Mouse (Mus musculus): Measurements from ENCODE around the gene Klf12. TPM values are rescaled to one million over a fixed set of nuclear protein-coding genes. Genes with fewer than 3 reads are reported as not detected.

The Klf12 gene
- polyA plus RNA-seq, 1 experiment from 2014 or later, result 7.0 TPM

DNA sequence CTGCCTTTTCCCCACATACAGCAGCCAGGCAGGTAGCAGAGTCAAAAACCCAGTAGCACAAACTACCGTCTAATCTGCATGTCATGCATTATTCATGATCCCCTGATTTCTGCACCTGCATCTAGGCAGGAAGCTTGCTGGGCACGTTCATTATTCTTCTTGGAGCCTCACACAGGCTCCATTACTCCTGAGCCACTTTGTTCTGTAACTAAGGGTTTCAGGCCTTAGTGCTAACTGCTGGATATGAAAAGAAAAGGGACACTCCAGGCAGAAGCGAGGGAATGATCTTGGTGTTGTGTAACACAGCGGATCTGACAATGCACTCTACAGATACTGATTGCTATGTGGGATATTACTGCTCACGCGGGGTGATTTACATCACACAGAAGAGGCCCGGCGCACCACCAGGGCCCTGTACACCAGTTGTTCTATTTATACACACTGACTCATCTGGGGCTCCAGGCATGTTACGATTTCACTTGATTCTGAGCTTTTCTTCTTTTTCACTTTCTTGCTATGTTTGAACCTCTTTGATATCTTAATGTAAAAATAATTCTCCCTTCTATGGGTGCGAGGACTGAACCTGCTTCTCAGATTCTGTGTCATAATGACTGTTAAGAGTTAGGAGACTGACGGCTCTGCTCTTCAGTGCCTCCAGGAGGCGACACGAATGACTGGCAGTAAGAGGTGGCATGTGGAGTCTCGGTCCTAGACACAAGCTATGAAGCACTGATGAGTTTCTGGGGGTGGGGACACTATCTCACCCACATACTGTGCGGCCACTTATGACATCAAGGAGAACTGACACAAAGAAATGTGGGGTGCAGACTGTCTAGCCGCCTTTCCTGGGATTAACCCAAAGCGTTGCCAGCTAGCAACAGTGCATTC lies 340.0 kb downstream of the Klf12 start:
- no peak overlapping the region; the same call in 1 of the 2 replicates for H3K27ac ChIP-seq
- peaks cover 18% of the 10 kb centered on the region for H3K4me1 ChIP-seq (replicated peaks; ENCODE audit: insufficient read depth, low read length)
- 74% methylated on average over 17 of the region's 17 CpGs for WGBS
- H3K9me3 ChIP-seq (replicated peaks; ENCODE audit: low read length), result no peaks in the 10 kb centered on the region
- no peak overlapping the region for H3K9ac ChIP-seq (ENCODE audit: low read depth, low read length)
- H3K36me3 ChIP-seq (ENCODE audit: insufficient read depth, low read length), result no peaks in the 10 kb centered on the region
- ATAC-seq (replicated peaks; ENCODE audit: low FRiP score, low read depth), result no peak; the same call in 1 of the 2 replicates
- DNase-seq (ENCODE audit: low spot score), result no peak
- no peaks in the 10 kb centered on the region for H3K27me3 ChIP-seq (ENCODE audit: insufficient read depth, low read length)
- 0 out of 2 replicates have a peak, but pooled peaks have one; percentile 3 for TF ChIP-seq CTCF (IDR thresholded peaks at IDR 0.05; ENCODE audit: low read depth)
- no peak overlapping the region for H3K4me3 ChIP-seq (replicated peaks; ENCODE audit: low read depth, low read length)
- H3K4me2 ChIP-seq (ENCODE audit: low read length), result no peak overlapping the region

DNA sequence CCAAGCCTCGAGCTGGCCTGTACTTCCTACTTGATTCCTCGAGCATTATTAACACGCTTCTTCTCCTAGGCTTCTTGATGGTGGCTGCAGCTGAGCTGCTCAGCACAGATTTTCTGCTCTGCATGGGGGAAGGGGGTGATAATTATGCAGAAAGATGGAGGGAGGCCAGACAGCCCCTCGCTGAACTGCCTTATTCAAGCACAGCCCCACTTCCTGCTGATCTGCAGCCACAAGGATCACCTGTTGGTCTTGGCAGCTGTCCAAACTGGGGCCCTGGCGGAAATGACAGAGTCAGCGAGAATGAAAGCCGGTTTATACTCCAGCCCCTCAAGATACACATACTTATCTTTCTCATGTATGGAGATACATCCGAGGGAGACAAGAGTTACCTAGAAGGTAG lies 341.3 kb downstream of the Klf12 start:
- H3K9me3 ChIP-seq (replicated peaks; ENCODE audit: low read length), result no peaks in the 10 kb centered on the region
- TF ChIP-seq CTCF (IDR thresholded peaks at IDR 0.05; ENCODE audit: low read depth), result no peak
- ATAC-seq (replicated peaks; ENCODE audit: low FRiP score, low read depth) (peak; percentile 88), DNase-seq (ENCODE audit: low spot score) (peak; percentile 74)
- no peak overlapping the region for H3K4me3 ChIP-seq (replicated peaks; ENCODE audit: low read depth, low read length)
- WGBS, result 9% methylated on average over 8 of the region's 8 CpGs
- peak overlapping the region; percentile 15; the same call in 1 of the 2 replicates for H3K4me2 ChIP-seq (ENCODE audit: low read length)
- H3K9ac ChIP-seq (ENCODE audit: low read depth, low read length), result no peak overlapping the region
- peak overlapping the region; percentile 47; the same call in 1 of the 2 replicates for H3K27ac ChIP-seq
- no peaks in the 10 kb centered on the region for H3K36me3 ChIP-seq (ENCODE audit: insufficient read depth, low read length)
- H3K4me1 ChIP-seq (replicated peaks; ENCODE audit: insufficient read depth, low read length), result peaks cover 18% of the 10 kb centered on the region
- H3K27me3 ChIP-seq (ENCODE audit: insufficient read depth, low read length), result no peaks in the 10 kb centered on the region

DNA sequence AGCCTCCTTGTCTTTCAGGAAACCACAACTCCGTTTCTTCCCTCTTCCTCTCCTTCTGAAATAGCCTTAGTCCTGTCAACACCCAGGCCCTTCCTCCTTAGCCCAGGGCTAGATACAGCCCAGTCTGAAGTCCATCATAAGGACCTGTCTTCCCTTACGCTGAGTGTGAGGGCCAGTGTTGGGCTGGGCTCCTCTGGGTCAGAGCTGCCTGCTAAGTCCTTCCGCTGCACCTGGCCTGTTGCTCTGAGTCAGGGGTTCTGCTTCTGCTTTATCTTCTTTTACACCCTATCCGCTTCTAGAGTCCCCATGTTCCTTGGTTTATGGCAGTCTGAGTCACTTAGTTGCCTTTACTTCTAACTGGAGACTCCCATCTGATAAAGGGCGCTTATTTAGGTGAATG lies 351.0 kb downstream of the Klf12 start:
- no peak overlapping the region for H3K9ac ChIP-seq (ENCODE audit: low read depth, low read length)
- H3K4me3 ChIP-seq (replicated peaks; ENCODE audit: low read depth, low read length), result no peak overlapping the region
- H3K9me3 ChIP-seq (replicated peaks; ENCODE audit: low read length), result no peaks in the 10 kb centered on the region
- H3K4me2 ChIP-seq (ENCODE audit: low read length), result no peak overlapping the region
- DNase-seq (ENCODE audit: low spot score), result no peak
- H3K4me1 ChIP-seq (replicated peaks; ENCODE audit: insufficient read depth, low read length), result no peaks in the 10 kb centered on the region
- no peak for TF ChIP-seq CTCF (IDR thresholded peaks at IDR 0.05; ENCODE audit: low read depth)
- no peaks in the 10 kb centered on the region for H3K27me3 ChIP-seq (ENCODE audit: insufficient read depth, low read length)
- no peaks in the 10 kb centered on the region for H3K36me3 ChIP-seq (ENCODE audit: insufficient read depth, low read length)
- no peak for ATAC-seq (replicated peaks; ENCODE audit: low FRiP score, low read depth)
- no peak overlapping the region for H3K27ac ChIP-seq
- 86% methylated on average over 5 of the region's 5 CpGs for WGBS

- H3K9ac ChIP-seq (ENCODE audit: low read depth, low read length), result no peak overlapping the region
- no peak overlapping the region for H3K27ac ChIP-seq
- H3K4me3 ChIP-seq (replicated peaks; ENCODE audit: low read depth, low read length), result no peak overlapping the region
- DNase-seq (ENCODE audit: low spot score) (peak; percentile 89), ATAC-seq (replicated peaks; ENCODE audit: low FRiP score, low read depth) (no peak)
- no peak overlapping the region for H3K4me2 ChIP-seq (ENCODE audit: low read length)
- WGBS, result 10% methylated on average over 4 of the region's 4 CpGs
- no peaks in the 10 kb centered on the region for H3K9me3 ChIP-seq (replicated peaks; ENCODE audit: low read length)
- peak; percentile 98 for TF ChIP-seq CTCF (IDR thresholded peaks at IDR 0.05; ENCODE audit: low read depth)
- H3K27me3 ChIP-seq (ENCODE audit: insufficient read depth, low read length), result no peaks in the 10 kb centered on the region
- no peaks in the 10 kb centered on the region for H3K4me1 ChIP-seq (replicated peaks; ENCODE audit: insufficient read depth, low read length)
- no peaks in the 10 kb centered on the region for H3K36me3 ChIP-seq (ENCODE audit: insufficient read depth, low read length)
These were observed 352.6 kb downstream of the Klf12 start for GRCm38 (mm10) chr14:99931879-99932278.

DNA sequence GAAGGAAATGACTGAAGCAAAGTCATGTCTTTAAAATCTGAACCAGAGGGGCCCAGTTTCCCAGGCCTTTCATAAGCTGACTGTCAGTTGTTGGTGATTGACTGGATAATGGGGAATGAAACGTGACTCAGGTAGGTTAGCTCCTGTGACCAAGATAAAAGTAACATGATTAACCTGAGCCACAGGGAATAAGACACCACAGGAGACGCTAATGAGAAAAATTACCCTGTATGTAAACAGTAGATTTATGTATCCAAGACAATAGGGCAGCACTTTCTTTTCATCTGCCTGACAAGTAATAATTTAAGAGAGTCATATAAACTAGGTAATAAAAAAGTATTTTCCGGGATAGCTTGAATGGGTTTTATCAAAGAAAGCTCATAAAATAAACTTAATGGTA lies 372.6 kb downstream of the Klf12 start:
- ATAC-seq (replicated peaks; ENCODE audit: low FRiP score, low read depth), result no peak
- no peak overlapping the region for H3K4me3 ChIP-seq (replicated peaks; ENCODE audit: low read depth, low read length)
- no peaks in the 10 kb centered on the region for H3K9me3 ChIP-seq (replicated peaks; ENCODE audit: low read length)
- WGBS, result 37% methylated on average over 3 of the region's 3 CpGs
- no peak overlapping the region for H3K4me2 ChIP-seq (ENCODE audit: low read length)
- no peak for TF ChIP-seq CTCF (IDR thresholded peaks at IDR 0.05; ENCODE audit: low read depth)
- no peaks in the 10 kb centered on the region for H3K4me1 ChIP-seq (replicated peaks; ENCODE audit: insufficient read depth, low read length)
- H3K9ac ChIP-seq (ENCODE audit: low read depth, low read length), result no peak overlapping the region
- no peak overlapping the region for H3K27ac ChIP-seq
- no peaks in the 10 kb centered on the region for H3K36me3 ChIP-seq (ENCODE audit: insufficient read depth, low read length)
- H3K27me3 ChIP-seq (ENCODE audit: insufficient read depth, low read length), result no peaks in the 10 kb centered on the region
- no peak for DNase-seq (ENCODE audit: low spot score)

DNA sequence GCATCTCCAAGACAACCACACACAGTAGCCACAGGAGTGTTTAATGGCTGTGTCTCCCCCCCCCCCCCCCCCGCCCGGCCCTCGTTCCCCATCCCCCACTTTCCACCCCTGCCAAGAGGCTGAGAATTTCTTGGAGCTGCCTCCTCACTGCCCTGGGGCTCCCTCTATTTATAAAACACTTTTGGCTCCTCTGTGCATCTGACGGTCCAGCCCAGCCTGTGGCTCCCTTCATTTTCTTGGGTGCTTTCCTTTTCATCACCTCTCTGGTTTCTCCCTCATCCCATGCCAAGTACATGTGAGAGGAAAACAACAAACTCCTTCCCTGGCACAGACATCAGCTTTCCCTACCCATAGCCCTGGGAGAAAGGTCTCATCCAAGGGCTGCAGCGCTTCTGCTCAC lies 373.6 kb downstream of the Klf12 start:
- H3K9me3 ChIP-seq (replicated peaks; ENCODE audit: low read length), result no peaks in the 10 kb centered on the region
- DNase-seq (ENCODE audit: low spot score), result no peak
- H3K4me1 ChIP-seq (replicated peaks; ENCODE audit: insufficient read depth, low read length), result no peaks in the 10 kb centered on the region
- WGBS, result 85% methylated on average over 2 of the region's 5 CpGs
- H3K4me2 ChIP-seq (ENCODE audit: low read length), result no peak overlapping the region
- no peak for TF ChIP-seq CTCF (IDR thresholded peaks at IDR 0.05; ENCODE audit: low read depth)
- no peak overlapping the region for H3K4me3 ChIP-seq (replicated peaks; ENCODE audit: low read depth, low read length)
- no peak overlapping the region for H3K27ac ChIP-seq
- no peaks in the 10 kb centered on the region for H3K27me3 ChIP-seq (ENCODE audit: insufficient read depth, low read length)
- ATAC-seq (replicated peaks; ENCODE audit: low FRiP score, low read depth), result no peak
- no peaks in the 10 kb centered on the region for H3K36me3 ChIP-seq (ENCODE audit: insufficient read depth, low read length)
- H3K9ac ChIP-seq (ENCODE audit: low read depth, low read length), result no peak overlapping the region
